Mouse (Mus musculus): Measurements from ENCODE around the gene Calml4. TPM values are rescaled to one million over a fixed set of nuclear protein-coding genes. Genes with fewer than 3 reads are reported as not detected.
"Not testable (repeated sequence)": the region's sequence is repeated elsewhere in the genome, so short reads cannot be mapped to it uniquely, and the experiment has no call there.

Gene Calml4
- 3.8 and 4.4 TPM in 2 replicates for polyA plus RNA-seq (2016; fragmentation: Nextera tagmentation; extraction: Ambion mirVana)

DNA sequence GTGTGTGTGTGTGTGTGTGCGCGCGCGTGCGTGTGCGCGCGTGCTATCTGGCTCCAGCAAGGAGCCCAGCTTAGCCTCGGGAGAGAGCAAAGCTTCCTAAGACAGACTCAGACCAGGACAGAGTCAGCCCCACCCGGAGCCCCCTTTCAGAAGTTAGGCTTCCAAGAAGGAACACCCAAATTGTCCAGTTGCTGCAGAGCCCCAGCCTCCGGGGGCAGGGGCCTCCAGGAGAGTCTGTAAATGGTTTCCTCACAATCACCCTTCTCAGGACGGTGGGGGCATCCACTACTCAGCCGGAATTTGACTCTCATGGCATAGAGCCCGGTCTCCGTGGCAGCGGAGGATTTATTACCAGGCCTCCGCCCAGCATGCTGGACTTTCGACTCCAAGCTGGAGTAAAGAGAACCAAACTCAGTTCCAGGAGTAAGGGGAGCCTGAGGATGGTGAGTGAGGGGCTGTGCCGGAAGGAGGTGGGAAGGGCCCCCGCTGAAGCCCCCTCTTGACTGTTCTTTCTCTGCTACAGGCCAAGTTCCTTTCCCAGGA is at the start of gene Calml4:
Gene Calml4 (plus strand): TSS at position 362 of the 543 bp plus-strand sequence.
- WGBS = 37% methylated on average over 20 of the region's 20 CpGs
- Histone ChIP-seq H3K27me3 (ENCODE audit: low read depth, poor library complexity, severe bottlenecking) (no peaks in the 10 kb centered on the region), H3K9me3 (replicated peaks) (no peaks in the 10 kb centered on the region), H3K27ac (peak within 1 kb of the TSS; percentile 87), H3K4me3 (peak within 1 kb of the TSS; percentile 40), H3K4me1 (peaks cover 69% of the 10 kb centered on the region), H3K36me3 (no peaks in the 10 kb centered on the region)
- peak; percentile 74 for DNase-seq (ENCODE audit: low spot score)

DNA sequence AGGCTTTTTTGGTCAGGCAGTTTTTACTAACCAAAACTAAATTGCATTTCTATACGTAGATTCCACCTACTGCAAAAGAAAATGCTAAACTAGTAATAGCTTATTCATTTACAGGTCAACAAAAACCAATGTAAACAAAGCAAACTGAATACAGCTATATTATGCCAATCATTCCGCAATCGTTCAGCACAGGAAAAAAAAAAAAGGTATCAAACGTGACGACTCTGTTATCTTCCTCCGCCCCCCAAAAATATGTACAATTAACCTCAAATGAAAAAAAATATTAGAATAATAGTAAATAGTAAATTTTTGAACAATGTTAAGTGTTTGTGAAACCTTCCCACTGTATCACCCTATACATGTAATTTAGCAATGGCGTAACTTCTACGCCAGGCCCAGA is 47.8 kb upstream of the Calml4 start:
- DNase-seq (ENCODE audit: low spot score) = no peak
- Histone ChIP-seq H3K9me3 (replicated peaks) (no peaks in the 10 kb centered on the region), H3K36me3 (peaks cover 7% of the 10 kb centered on the region; the same call in 1 of the 2 replicates), H3K4me3 (peak overlapping the region; percentile 94), H3K4me1 (peaks cover 31% of the 10 kb centered on the region), H3K27me3 (ENCODE audit: low read depth, poor library complexity, severe bottlenecking) (no peaks in the 10 kb centered on the region), H3K27ac (0 out of 2 replicates have a peak overlapping the region, but pooled peaks have one; percentile 95)
- WGBS = 25% methylated on average over 8 of the region's 8 CpGs

DNA sequence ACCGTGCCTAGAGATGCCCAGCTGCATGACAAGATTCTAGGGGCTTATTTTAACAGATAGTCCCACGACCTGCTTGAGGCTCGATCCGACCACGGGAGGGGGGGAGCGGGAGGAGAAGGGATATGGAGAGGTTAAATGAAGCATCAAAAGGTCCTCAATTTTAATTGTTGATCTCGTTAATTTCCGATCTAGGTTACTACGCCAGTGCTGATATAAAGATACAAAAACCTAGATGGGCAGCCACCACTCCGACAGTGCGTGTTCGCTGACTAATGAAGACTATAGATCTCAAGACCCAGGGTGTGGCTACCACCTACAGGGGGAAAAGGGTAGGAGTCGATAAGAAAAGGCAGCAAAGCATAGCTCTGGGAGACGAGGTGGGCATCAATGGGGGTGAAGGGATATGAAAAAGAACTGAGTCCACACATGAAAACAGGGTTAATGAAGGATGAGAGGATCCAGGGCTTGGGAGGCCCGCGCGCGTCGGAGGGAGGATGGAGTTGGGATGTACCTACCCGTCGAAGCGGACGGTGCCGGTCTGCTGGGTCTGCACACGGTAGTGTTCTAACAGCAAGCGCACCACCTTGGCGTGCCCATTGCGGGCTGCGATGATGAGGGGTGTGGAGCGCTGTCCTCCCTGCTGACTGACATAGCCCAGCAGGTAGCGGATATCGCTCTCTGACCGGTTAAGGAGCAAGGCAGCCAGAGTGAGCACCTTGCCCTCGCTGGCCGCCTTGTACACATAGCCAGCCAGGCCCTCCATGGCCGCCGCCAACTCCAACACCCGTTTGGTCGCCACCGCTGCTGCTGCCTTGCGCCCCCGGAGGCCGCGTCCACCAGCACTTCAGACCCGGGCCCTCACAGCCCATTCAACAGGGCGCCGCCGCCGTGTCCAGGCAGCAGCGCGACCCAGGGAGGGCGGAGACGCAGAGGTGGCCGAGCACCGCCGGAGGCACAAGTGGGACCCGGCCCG is 47.1 kb upstream of the Calml4 start:
- H3K27ac ChIP-seq = peak overlapping the region; percentile 95
- no peaks in the 10 kb centered on the region for H3K9me3 ChIP-seq (replicated peaks)
- no peaks in the 10 kb centered on the region for H3K27me3 ChIP-seq (ENCODE audit: low read depth, poor library complexity, severe bottlenecking)
- no peak for DNase-seq (ENCODE audit: low spot score)
- peak overlapping the region; percentile 94 for H3K4me3 ChIP-seq
- under 1% methylated on average over 58 of the region's 58 CpGs for WGBS
- H3K4me1 ChIP-seq = peaks cover 31% of the 10 kb centered on the region
- H3K36me3 ChIP-seq = peaks cover 7% of the 10 kb centered on the region; the same call in 1 of the 2 replicates

DNA sequence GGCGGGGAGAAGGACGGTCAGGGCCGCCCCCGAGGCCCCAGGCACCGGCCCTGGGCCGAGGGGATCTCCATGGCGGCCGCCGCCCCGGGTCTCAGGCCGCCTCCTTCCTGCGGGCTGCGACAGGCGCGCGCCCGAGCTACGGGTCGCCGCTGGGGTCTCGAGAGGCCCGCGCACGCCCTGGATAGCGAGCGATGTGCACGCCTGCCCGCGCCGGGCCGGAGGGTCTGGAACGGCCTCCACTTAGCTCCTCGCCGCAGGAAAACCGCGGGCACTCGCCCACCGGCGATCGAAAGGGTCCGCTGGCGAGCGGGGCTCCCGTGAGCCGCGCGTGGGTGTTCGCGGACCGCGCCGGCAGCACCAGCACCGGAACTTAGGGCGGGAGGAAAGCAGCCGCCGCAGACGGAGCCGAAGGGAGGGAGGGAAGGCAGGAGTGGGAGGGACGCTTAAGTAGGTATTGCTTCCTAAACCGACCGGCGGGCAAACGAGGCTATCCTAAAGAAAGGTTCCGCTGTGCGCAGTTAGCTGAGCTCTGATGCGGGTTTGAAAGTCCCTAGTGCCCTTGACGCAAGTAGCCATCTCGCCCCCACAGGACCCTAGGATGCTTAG is 46.3 kb upstream of the Calml4 start, which contains the start of gene Fem1b:
Gene Fem1b (minus strand): TSS at position 419 of the 606 bp plus-strand sequence.
- DNase-seq (ENCODE audit: low spot score) = peak; percentile 92
- Histone ChIP-seq H3K27ac (peak within 1 kb of the TSS; percentile 95), H3K9me3 (replicated peaks) (no peaks in the 10 kb centered on the region), H3K4me3 (peak within 1 kb of the TSS; percentile 94), H3K4me1 (peaks cover 31% of the 10 kb centered on the region), H3K27me3 (ENCODE audit: low read depth, poor library complexity, severe bottlenecking) (no peaks in the 10 kb centered on the region), H3K36me3 (peaks cover 7% of the 10 kb centered on the region; the same call in 1 of the 2 replicates)
- under 1% methylated on average over 68 of the region's 68 CpGs for WGBS

DNA sequence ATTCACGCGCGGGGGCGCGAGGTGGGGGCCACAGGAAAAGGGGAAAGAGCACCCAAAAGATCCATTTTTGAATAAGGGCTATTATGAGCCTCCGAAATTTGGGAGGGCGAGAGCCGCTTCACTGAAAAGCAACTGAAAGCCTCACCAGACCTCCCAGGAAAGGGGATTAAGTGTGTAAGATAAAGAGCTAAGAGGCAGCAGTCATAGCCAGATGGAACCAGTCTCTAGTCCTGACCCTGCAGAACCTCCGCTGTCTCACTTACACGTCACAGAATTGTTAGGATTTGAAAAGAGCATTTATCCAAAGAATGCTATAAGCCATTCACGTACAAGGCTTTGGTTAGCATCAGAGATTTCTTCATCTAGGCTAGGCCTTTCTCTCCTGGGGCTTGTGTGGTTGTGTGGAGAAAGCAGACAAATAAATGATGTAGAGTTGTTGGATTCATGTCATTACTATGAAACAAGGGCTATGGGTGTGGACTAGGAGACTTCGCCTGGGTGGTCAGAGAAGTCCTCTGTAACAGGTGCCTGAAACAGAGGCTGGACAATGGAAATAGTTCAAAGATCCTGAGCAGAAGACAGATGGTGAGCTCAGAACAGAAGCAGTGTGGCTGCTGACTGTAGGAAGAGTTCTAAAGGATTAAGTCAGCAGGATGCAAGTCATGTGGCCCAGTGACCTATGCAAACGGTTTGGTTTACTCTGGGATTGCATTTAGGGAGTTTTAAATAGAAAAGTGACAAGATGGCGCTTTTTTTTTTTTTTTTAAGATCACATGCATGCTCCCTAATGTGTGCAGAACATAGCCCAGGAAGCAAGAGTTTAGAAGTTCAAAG is 45.4 kb upstream of the Calml4 start:
- no peaks in the 10 kb centered on the region for H3K9me3 ChIP-seq (replicated peaks)
- no peaks in the 10 kb centered on the region for H3K27me3 ChIP-seq (ENCODE audit: low read depth, poor library complexity, severe bottlenecking)
- H3K4me3 ChIP-seq = peak overlapping the region; percentile 94

DNA sequence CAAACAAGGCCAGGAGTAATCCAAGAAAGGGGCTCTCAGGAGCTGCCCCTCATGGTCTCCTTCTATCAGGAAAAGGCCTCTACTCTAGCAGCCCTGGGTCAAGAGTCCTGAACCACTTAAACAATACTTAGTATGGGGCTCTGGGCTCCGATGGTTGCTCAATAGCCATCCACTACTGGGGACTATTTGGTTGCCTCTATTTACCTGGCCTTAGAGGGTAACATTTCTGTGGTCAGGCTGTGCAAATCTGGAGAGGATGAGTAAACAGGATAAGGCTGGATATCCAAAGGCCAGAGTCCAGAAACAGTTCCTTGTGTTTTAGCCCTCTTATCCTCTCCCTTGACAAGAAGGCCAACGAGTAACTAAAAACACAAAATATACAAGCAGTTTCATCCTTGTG is 43.1 kb upstream of the Calml4 start:
- Histone ChIP-seq H3K27me3 (ENCODE audit: low read depth, poor library complexity, severe bottlenecking) (no peaks in the 10 kb centered on the region), H3K4me3 (no peak overlapping the region), H3K4me1 (peaks cover 16% of the 10 kb centered on the region), H3K9me3 (replicated peaks) (no peaks in the 10 kb centered on the region), H3K27ac (no peak overlapping the region), H3K36me3 (no peaks in the 10 kb centered on the region)
- WGBS = 87% methylated on average over 2 of the region's 2 CpGs
- no peak for DNase-seq (ENCODE audit: low spot score)

More for the DNA sequence above, 45.4 kb upstream of the Calml4 start:
- WGBS = 22% methylated on average over 14 of the region's 14 CpGs
- no peak for DNase-seq (ENCODE audit: low spot score)
- Histone ChIP-seq H3K4me1 (peaks cover 31% of the 10 kb centered on the region), H3K36me3 (peaks cover 4% of the 10 kb centered on the region; the same call in 1 of the 2 replicates), H3K27ac (peak overlapping the region; percentile 95)

DNA sequence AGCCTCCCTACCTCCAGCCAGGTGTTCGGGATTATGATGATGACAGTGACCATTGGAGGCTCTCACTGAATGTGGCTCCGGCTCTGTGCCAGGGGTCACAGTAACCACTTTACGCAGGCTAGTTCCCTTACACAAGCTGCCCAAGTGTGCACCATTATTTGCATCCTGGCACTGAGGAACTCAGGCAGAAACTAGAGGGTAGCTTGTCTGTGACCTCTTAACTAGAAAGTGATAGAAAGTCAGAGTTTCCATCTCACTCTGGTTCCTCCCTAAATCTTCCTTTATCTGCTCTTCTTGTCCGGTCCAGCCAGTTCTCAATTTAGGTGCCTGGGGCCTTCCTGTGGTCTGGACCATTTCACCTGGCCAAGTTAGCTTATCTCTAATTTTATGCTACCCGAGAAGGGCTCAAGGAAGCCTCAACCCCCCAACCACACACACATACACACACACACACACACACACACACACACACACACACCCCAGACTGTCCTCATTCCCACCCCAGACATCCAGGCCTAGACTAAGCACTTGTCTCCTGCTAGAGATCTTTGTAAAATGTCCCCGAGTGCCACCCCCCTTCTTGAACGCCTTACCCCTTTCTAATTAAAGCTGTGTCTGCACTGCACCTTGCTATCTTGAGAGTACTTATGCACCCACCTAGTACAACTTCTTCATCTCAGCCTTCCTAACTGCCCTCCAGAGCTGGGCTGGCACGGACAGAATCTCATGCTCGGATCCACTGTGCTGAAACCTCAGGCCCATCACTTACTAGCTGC is 41.4 kb upstream of the Calml4 start:
- 78% methylated on average over 9 of the region's 9 CpGs for WGBS
- Histone ChIP-seq H3K4me1 (peaks cover 9% of the 10 kb centered on the region), H3K36me3 (no peaks in the 10 kb centered on the region), H3K4me3 (no peak overlapping the region), H3K9me3 (replicated peaks) (no peaks in the 10 kb centered on the region), H3K27ac (no peak overlapping the region), H3K27me3 (ENCODE audit: low read depth, poor library complexity, severe bottlenecking) (no peaks in the 10 kb centered on the region)
- no peak for DNase-seq (ENCODE audit: low spot score)

DNA sequence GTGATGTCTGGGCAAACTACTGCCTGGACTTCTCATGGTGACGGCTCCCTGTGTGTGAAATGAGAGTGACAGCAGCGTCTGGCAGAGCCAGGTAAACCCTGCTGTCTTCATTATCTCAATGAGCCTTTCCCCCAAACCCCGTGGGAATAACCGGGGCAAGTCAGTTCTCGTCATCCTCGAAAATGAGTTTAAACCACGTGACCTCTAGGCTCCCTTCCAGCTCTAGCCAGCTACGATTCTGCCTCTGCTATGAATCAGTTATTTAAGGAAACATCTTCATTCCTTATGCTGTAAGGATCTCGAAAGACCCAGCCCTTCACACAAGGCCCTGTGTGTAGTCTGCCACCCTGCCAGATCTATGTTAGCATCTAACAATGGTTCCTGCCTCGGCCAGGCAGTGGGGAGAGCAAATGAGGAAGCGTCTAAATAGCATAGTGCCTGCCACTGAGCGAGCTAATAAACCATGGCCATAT is 40.7 kb upstream of the Calml4 start:
- Histone ChIP-seq H3K27me3 (ENCODE audit: low read depth, poor library complexity, severe bottlenecking) (no peaks in the 10 kb centered on the region), H3K36me3 (no peaks in the 10 kb centered on the region), H3K9me3 (replicated peaks) (no peaks in the 10 kb centered on the region), H3K4me1 (peaks cover 7% of the 10 kb centered on the region), H3K4me3 (no peak overlapping the region), H3K27ac (no peak overlapping the region)
- no peak for DNase-seq (ENCODE audit: low spot score)
- 76% methylated on average over 12 of the region's 12 CpGs for WGBS

DNA sequence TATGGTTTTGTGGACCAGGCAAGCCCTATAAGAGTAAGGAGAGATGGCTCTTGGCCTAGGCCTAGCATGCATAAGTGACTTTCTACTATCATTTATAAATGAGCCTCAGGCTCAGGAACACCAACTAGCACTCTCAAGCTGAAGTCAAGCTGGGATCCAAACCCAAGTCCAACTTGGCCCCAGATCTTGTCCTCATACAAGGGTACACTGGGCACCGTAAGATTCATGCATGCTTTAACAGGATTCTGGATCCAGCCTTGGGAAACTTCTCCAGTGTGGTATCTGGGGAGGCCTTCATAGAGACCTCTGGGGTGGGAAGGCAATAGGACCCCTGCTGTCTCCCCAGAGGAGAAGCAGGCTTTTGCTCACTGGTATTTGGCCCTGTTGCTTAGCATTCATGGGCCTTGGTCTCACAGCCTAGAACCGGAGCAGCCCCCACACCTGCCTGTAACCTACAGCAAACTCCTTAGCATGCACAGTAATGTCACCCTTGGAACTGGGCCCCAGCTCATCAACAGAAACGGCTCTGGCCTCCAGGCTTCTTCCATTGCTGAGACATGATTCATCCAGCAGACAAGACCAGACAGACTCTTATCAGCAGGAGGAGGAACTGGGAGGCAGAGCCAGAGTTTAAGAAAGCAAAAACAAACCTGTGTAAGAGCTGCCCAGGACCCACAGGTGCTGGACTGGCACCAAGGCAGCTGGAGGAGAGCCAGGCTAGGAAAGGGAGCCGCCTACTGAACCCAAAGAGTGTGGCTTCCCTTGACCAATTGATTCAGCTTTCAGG is 39.9 kb upstream of the Calml4 start:
- no peaks in the 10 kb centered on the region for H3K9me3 ChIP-seq (replicated peaks)
- WGBS = 81% methylated on average over 4 of the region's 4 CpGs
- H3K4me3 ChIP-seq = no peak overlapping the region
- H3K36me3 ChIP-seq = no peaks in the 10 kb centered on the region
- no peak for DNase-seq (ENCODE audit: low spot score)
- no peaks in the 10 kb centered on the region for H3K4me1 ChIP-seq
- 0 out of 2 replicates have a peak overlapping the region, but pooled peaks have one; percentile 9 for H3K27ac ChIP-seq
- H3K27me3 ChIP-seq (ENCODE audit: low read depth, poor library complexity, severe bottlenecking) = no peaks in the 10 kb centered on the region

DNA sequence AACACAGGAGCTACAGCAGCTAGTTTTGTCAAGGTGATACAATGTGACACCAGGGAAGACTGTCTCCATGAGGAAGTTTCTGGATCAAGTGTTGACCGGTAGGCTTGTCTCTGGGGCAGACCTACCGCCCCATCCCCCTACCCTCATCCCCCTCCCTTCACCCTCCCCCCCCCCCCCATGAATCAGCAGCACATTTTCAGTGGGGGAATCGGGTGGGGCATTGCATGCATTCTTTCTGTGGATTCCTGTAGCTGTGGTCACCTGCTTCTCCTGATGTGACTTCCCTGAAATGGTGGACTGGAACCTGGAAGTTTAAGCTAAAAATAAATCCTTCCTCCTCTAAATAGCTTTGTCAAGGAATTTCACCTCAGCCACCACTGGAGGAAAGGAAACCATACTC is 38.4 kb upstream of the Calml4 start:
- Histone ChIP-seq H3K27ac (no peak overlapping the region), H3K4me3 (no peak overlapping the region), H3K9me3 (replicated peaks) (no peaks in the 10 kb centered on the region), H3K27me3 (ENCODE audit: low read depth, poor library complexity, severe bottlenecking) (no peaks in the 10 kb centered on the region), H3K4me1 (no peaks in the 10 kb centered on the region), H3K36me3 (no peaks in the 10 kb centered on the region)
- 83% methylated on average over 3 of the region's 3 CpGs for WGBS
- DNase-seq (ENCODE audit: low spot score) = no peak

DNA sequence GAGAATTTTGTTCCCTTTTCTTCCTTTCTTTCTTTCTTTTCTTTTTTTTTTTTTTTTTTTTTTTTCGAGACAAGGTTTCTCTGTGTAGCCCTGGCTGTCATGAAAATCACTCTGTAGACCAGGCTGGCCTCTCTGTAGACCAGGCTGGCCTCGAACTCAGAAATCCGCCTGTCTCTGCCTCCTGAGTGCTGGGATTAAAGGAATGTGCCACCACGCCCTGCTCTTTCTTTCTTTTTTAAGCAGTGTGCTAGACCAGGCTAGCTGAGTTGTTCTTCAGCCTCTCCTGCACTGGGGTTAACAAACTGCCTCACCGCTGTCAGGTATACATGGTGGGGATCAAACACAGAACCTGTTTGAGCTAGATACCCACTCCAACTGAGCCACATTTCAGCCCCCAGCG is 38.0 kb upstream of the Calml4 start:
- H3K36me3 ChIP-seq; DNase-seq (ENCODE audit: low spot score); H3K9me3 ChIP-seq (replicated peaks); H3K27me3 ChIP-seq (ENCODE audit: low read depth, poor library complexity, severe bottlenecking); H3K27ac ChIP-seq; H3K4me1 ChIP-seq; H3K4me3 ChIP-seq: not testable (repeated sequence)
- WGBS = 89% methylated on average over 6 of the region's 6 CpGs
